Mouse (Mus musculus) T-helper 2 cell (primary cell): ENCODE data around the gene Ror2.

Experiments used
- in situ Hi-C: fragments of 300-600 bp; cut with MboI, MseI; formaldehyde crosslinking; loops from one replicate; pipeline ENCODE4 v1.15.1; 2025; ENCODE audit warnings: high pct_unique_total_duplicates

Gene Ror2

GRCm38 (mm10) chr13:53195951-53196677 is 89.8 kb downstream of the Ror2 start:
- in situ Hi-C loops: no loop called here

- in situ Hi-C loops: no loop called here
Observed at GRCm38 (mm10) chr13:53194306-53194705, 91.6 kb downstream of the Ror2 start.

- in situ Hi-C loops: no loop called here
Observed at GRCm38 (mm10) chr13:53193713-53194112, 92.2 kb downstream of the Ror2 start.

GRCm38 (mm10) chr13:53192286-53192685 is 93.6 kb downstream of the Ror2 start:
- in situ Hi-C loops: no loop called here

- in situ Hi-C loops: no loop called here
Observed at GRCm38 (mm10) chr13:53191657-53192056, 94.3 kb downstream of the Ror2 start.

- in situ Hi-C loops: no loop called here
Observed at GRCm38 (mm10) chr13:53188935-53189334, 97.0 kb downstream of the Ror2 start.

- in situ Hi-C loops: no loop called here
Observed at GRCm38 (mm10) chr13:53184858-53185257, 101.1 kb downstream of the Ror2 start.

- in situ Hi-C loops: no loop called here
Observed at GRCm38 (mm10) chr13:53184149-53184548, 101.8 kb downstream of the Ror2 start.

- in situ Hi-C loops: no loop called here
Observed at GRCm38 (mm10) chr13:53183161-53183577, 102.8 kb downstream of the Ror2 start.

GRCm38 (mm10) chr13:53178594-53178993 is 107.3 kb downstream of the Ror2 start:
- in situ Hi-C loops: no loop called here

- in situ Hi-C loops: no loop called here
Observed at GRCm38 (mm10) chr13:53178171-53178570, 107.8 kb downstream of the Ror2 start.

GRCm38 (mm10) chr13:53177424-53177718 is 108.6 kb downstream of the Ror2 start:
- in situ Hi-C loops: no loop called here

GRCm38 (mm10) chr13:53176695-53177423 is 109.1 kb downstream of the Ror2 start:
- in situ Hi-C loops: no loop called here

- in situ Hi-C loops: no loop called here
Observed at GRCm38 (mm10) chr13:53175041-53175440, 110.9 kb downstream of the Ror2 start.

- in situ Hi-C loops: no loop called here
Observed at GRCm38 (mm10) chr13:53163671-53164070, 122.3 kb downstream of the Ror2 start.

- in situ Hi-C loops: no loop called here
Observed at GRCm38 (mm10) chr13:53163060-53163459, 122.9 kb downstream of the Ror2 start.

- in situ Hi-C loops: no loop called here
Observed at GRCm38 (mm10) chr13:53159501-53159900, 126.4 kb downstream of the Ror2 start.

GRCm38 (mm10) chr13:53158405-53159005 is 127.4 kb downstream of the Ror2 start:
- in situ Hi-C loops: no loop called here

- in situ Hi-C loops: no loop called here
Observed at GRCm38 (mm10) chr13:53156911-53157310, 129.0 kb downstream of the Ror2 start.

- in situ Hi-C loops: no loop called here
Observed at GRCm38 (mm10) chr13:53156282-53156681, 129.6 kb downstream of the Ror2 start.

- in situ Hi-C loops: no loop called here
Observed at GRCm38 (mm10) chr13:53145511-53145910, 140.4 kb downstream of the Ror2 start.

- in situ Hi-C loops: no loop called here
Observed at GRCm38 (mm10) chr13:53143076-53143475, 142.8 kb downstream of the Ror2 start.

GRCm38 (mm10) chr13:53142268-53142667 is 143.7 kb downstream of the Ror2 start:
- in situ Hi-C loops: no loop called here
